Mouse (Mus musculus): ENCODE measurements around the gene Plcb3. TPM values are rescaled to one million over a fixed set of nuclear protein-coding genes. Genes with fewer than 3 reads are reported as not detected.

Gene Plcb3
- polyA plus RNA-seq, 1 experiment from 2014 or later, result 41.4 TPM

- no peak overlapping the region for H3K9ac ChIP-seq (replicated peaks)
- no peak overlapping the region for H3K27ac ChIP-seq
- ATAC-seq (ENCODE audit: insufficient number of reproducible peaks, insufficient read depth, low FRiP score, low TSS enrichment, low read depth), result no peak
- no peak overlapping the region for H3K4me2 ChIP-seq
- peaks cover 11% of the 10 kb centered on the region; the same call in 1 of the 2 replicates for H3K36me3 ChIP-seq
- H3K4me3 ChIP-seq (replicated peaks), result no peak overlapping the region
- no peaks in the 10 kb centered on the region for H3K9me3 ChIP-seq
- no peaks in the 10 kb centered on the region; the same call in 1 of the 2 replicates for H3K27me3 ChIP-seq
- peaks cover 22% of the 10 kb centered on the region for H3K4me1 ChIP-seq (replicated peaks)
- whole genome bisulfite sequencing, result 92% methylated on average over 6 of the region's 6 CpGs
Measured at GRCm38 (mm10) chr19:6943709-6944108, 32.6 kb downstream of the Plcb3 start.

DNA sequence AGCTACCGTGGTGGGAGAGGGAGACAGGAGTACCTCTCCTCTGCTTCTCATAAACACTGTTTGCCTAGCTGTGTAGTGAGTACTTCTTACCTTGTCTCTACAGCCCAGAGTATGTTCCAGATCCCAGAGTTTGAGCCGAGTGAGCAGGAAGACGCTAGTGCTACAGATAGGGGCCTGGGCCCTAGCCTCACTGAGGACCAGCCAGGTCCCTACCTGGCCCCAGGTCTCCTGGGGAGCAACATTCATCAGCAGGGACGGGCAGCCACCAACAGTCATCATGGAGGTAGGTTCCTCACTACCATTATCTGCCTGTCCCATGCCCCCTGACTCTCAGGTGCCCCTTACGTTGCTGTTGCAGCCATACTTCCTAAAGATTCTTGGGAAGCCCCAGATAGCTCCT, 33.5 kb downstream of the Plcb3 start:
- H3K9ac ChIP-seq (replicated peaks), result peak overlapping the region; percentile 85
- no peak for ATAC-seq (ENCODE audit: insufficient number of reproducible peaks, insufficient read depth, low FRiP score, low TSS enrichment, low read depth)
- H3K27ac ChIP-seq, result peak overlapping the region; percentile 95
- peaks cover 22% of the 10 kb centered on the region for H3K4me1 ChIP-seq (replicated peaks)
- peak overlapping the region; percentile 78 for H3K4me3 ChIP-seq (replicated peaks)
- peaks cover 11% of the 10 kb centered on the region; the same call in 1 of the 2 replicates for H3K36me3 ChIP-seq
- peaks cover 5% of the 10 kb centered on the region for H3K27me3 ChIP-seq
- H3K4me2 ChIP-seq, result peak overlapping the region; percentile 98
- 31% methylated on average over 5 of the region's 5 CpGs for WGBS
- H3K9me3 ChIP-seq, result no peaks in the 10 kb centered on the region

- peaks cover 8% of the 10 kb centered on the region for H3K27me3 ChIP-seq
- ATAC-seq (ENCODE audit: insufficient number of reproducible peaks, insufficient read depth, low FRiP score, low TSS enrichment, low read depth), result peak; percentile 78
- WGBS, result under 1% methylated on average over 27 of the region's 27 CpGs
Measured at GRCm38 (mm10) chr19:6942249-6942691, 34.0 kb downstream of the Plcb3 start, which contains the start of gene Gpr137. Gpr137 (minus strand) TSS chr19:6942480.

GRCm38 (mm10) chr19:6941372-6942248, 34.7 kb downstream of the Plcb3 start, which contains the start of gene Bad:
Bad (plus strand) TSS chr19:6941861.
- Histone ChIP-seq H3K4me2 (peak within 1 kb of the TSS; percentile 98), H3K36me3 (peaks cover 11% of the 10 kb centered on the region; the same call in 1 of the 2 replicates), H3K4me1 (replicated peaks) (peaks cover 22% of the 10 kb centered on the region), H3K27ac (peak within 1 kb of the TSS; percentile 95), H3K27me3 (peaks cover 8% of the 10 kb centered on the region), H3K9ac (replicated peaks) (peak within 1 kb of the TSS; percentile 85), H3K4me3 (replicated peaks) (peak within 1 kb of the TSS; percentile 78), H3K9me3 (no peaks in the 10 kb centered on the region)
- ATAC-seq (ENCODE audit: insufficient number of reproducible peaks, insufficient read depth, low FRiP score, low TSS enrichment, low read depth), result peak; percentile 65
- WGBS, result under 1% methylated on average over 83 of the region's 83 CpGs

More at GRCm38 (mm10) chr19:6942249-6942691, 34.0 kb downstream of the Plcb3 start, which contains the start of gene Gpr137:
- Histone ChIP-seq H3K4me2 (peak within 1 kb of the TSS; percentile 98), H3K9ac (replicated peaks) (peak within 1 kb of the TSS; percentile 85), H3K9me3 (no peaks in the 10 kb centered on the region), H3K4me3 (replicated peaks) (peak within 1 kb of the TSS; percentile 78), H3K27ac (peak within 1 kb of the TSS; percentile 95), H3K36me3 (peaks cover 11% of the 10 kb centered on the region; the same call in 1 of the 2 replicates), H3K4me1 (replicated peaks) (peaks cover 22% of the 10 kb centered on the region)

DNA sequence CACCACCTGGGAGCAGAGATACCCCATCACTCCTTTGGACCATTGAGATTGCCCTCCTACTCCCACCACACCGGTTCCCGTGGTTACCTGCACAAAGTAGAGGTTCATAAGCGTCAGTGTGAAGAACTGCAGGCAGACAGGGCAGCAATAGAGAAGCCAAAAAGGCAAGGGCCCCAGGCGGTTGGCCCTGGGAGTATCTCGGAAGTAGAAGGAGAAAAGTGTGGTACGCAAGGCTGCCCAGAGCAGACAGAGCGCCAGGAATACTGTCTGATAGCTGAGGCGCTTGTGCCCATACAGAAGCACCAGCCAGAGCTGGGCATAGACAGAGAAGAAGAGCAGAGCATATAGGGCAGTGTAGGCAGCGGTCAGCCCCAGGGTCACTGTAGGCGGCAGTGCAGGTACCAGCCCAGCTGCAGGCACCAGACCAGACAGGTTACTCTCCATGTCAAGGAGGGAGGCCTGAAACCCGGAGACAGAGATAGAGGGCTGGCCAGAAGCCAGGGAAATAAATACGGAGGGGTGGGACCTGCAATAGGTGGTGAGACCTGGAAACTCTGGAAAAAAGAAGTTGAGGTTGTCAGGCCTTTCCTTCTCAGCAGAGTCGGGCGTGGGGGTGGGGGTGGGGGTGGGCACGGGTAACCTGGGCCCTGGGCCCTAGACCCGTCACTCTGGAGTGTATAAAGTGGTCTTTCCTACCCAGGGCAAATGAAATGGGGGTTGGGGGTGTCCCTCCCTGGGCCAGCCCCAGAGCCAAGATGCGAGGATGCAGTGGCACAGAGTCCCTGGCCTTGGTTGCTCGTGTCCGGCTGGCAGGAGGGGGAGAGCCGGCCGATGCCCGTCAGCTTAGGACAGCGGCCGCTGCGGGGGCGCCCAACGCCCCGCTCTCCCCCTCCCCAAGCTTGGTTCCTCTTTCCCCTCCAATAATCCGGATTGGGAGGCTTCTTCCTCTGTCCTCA, 35.6 kb downstream of the Plcb3 start:
- ATAC-seq (ENCODE audit: insufficient number of reproducible peaks, insufficient read depth, low FRiP score, low TSS enrichment, low read depth), result 0 out of 2 replicates have a peak, but pooled peaks have one; percentile 30
- H3K36me3 ChIP-seq, result peaks cover 4% of the 10 kb centered on the region; the same call in 1 of the 2 replicates
- peak overlapping the region; percentile 77 for H3K9ac ChIP-seq (replicated peaks)
- peaks cover 22% of the 10 kb centered on the region for H3K4me1 ChIP-seq (replicated peaks)
- peaks cover 16% of the 10 kb centered on the region for H3K27me3 ChIP-seq
- peak overlapping the region; percentile 98 for H3K4me2 ChIP-seq
- no peaks in the 10 kb centered on the region for H3K9me3 ChIP-seq
- peak overlapping the region; percentile 78 for H3K4me3 ChIP-seq (replicated peaks)
- H3K27ac ChIP-seq, result no peak overlapping the region
- WGBS, result 22% methylated on average over 29 of the region's 29 CpGs

GRCm38 (mm10) chr19:6939106-6940002, 36.9 kb downstream of the Plcb3 start:
- ATAC-seq (ENCODE audit: insufficient number of reproducible peaks, insufficient read depth, low FRiP score, low TSS enrichment, low read depth), result no peak
- Histone ChIP-seq H3K9me3 (no peaks in the 10 kb centered on the region), H3K4me2 (no peak overlapping the region), H3K27ac (no peak overlapping the region), H3K4me1 (replicated peaks) (peaks cover 22% of the 10 kb centered on the region), H3K36me3 (no peaks in the 10 kb centered on the region), H3K9ac (replicated peaks) (no peak overlapping the region), H3K4me3 (replicated peaks) (no peak overlapping the region), H3K27me3 (peaks cover 29% of the 10 kb centered on the region)
- WGBS, result 89% methylated on average over 20 of the region's 20 CpGs

- no peak for ATAC-seq (ENCODE audit: insufficient number of reproducible peaks, insufficient read depth, low FRiP score, low TSS enrichment, low read depth)
- H3K9me3 ChIP-seq, result no peaks in the 10 kb centered on the region
- no peaks in the 10 kb centered on the region for H3K36me3 ChIP-seq
- H3K27me3 ChIP-seq, result peaks cover 45% of the 10 kb centered on the region
- no peak overlapping the region for H3K4me3 ChIP-seq (replicated peaks)
- peaks cover 29% of the 10 kb centered on the region for H3K4me1 ChIP-seq (replicated peaks)
- WGBS, result 77% methylated on average over 16 of the region's 16 CpGs
- no peak overlapping the region for H3K9ac ChIP-seq (replicated peaks)
- H3K27ac ChIP-seq, result no peak overlapping the region
- no peak overlapping the region for H3K4me2 ChIP-seq
Measured at GRCm38 (mm10) chr19:6937541-6938465, 38.5 kb downstream of the Plcb3 start.

DNA sequence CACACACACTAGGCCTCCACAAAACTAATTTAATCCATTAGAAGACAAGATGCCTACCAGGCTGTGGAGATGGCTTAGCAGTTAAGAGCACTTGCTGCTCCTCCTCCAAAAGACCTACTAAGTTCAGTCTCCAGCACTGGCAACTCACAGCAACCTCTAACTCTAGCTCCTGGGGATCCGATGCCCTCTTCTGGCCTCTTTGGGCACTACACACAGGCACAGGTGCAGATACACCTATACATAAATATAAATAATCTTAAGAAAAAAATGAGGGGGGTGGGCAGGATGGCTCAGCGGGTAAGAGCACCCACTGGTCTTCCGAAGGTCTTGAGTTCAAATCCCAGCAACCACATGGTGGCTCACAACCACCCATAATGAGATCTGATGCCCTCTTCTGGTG, 40.0 kb downstream of the Plcb3 start:
- H3K4me1 ChIP-seq (replicated peaks), result peaks cover 25% of the 10 kb centered on the region
- no peaks in the 10 kb centered on the region for H3K9me3 ChIP-seq
- no peak overlapping the region for H3K4me3 ChIP-seq (replicated peaks)
- H3K36me3 ChIP-seq, result no peaks in the 10 kb centered on the region
- H3K4me2 ChIP-seq, result no peak overlapping the region
- no peak for ATAC-seq (ENCODE audit: insufficient number of reproducible peaks, insufficient read depth, low FRiP score, low TSS enrichment, low read depth)
- no peak overlapping the region for H3K9ac ChIP-seq (replicated peaks)
- peaks cover 60% of the 10 kb centered on the region for H3K27me3 ChIP-seq
- H3K27ac ChIP-seq, result no peak overlapping the region
- 24% methylated on average over 3 of the region's 3 CpGs for WGBS

DNA sequence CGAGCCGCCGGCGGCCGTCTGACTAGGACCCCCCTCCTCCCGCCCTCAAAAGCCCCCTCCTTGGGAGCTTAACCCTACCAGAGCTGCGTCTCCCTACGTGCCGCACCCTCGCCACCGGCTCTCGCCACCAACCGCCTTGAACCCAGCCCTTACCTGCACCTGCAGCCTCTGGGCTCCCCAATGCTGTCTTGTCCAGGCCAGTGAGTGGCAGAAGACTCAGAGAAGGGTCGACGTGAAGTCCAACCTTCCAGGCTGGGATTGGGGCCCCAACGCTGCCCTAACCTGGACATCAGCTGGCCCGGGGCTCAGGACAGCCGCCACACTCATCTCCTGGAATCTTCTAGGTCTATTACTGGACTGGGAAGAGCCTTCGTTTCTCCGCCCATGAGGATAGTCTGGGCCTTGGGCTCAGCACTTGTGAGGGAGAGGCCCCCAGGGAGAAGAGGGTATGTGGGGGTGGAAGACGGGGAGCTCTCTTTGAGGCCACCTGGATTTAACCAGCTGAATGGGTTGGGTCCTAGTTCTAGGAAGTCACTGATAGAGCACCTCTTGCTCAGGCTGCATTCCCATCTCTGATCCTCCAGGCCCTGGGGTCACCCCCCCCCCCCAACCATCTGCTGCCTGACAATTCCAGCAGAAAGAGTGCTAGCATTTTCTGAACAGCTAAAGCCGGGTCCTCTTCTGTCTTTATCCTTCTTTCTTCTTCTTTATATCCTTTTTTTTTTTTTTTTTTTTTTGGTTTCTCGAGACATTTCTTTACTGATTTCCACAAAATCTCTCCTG, 41.9 kb downstream of the Plcb3 start, which contains the start of gene Kcnk4:
Gene Kcnk4 (minus strand): TSS at position 321 of the 783 bp plus-strand sequence.
- Histone ChIP-seq H3K4me1 (replicated peaks) (peaks cover 11% of the 10 kb centered on the region), H3K4me2 (peak within 1 kb of the TSS; percentile 65), H3K9ac (replicated peaks) (peak within 1 kb of the TSS; percentile 60), H3K27ac (no peak within 1 kb of the TSS), H3K27me3 (peaks cover 78% of the 10 kb centered on the region), H3K9me3 (no peaks in the 10 kb centered on the region), H3K36me3 (no peaks in the 10 kb centered on the region), H3K4me3 (replicated peaks) (peak within 1 kb of the TSS; percentile 38)
- no peak for ATAC-seq (ENCODE audit: insufficient number of reproducible peaks, insufficient read depth, low FRiP score, low TSS enrichment, low read depth)
- 9% methylated on average over 23 of the region's 23 CpGs for WGBS

Measured in limb, embryonic 12.5 days (tissue).